Mouse (Mus musculus) forebrain, embryonic 14.5 days (tissue): ENCODE measurements at regions not wholly inside any gene's neighbourhood (a gene's known extent, or its start where the extent isn't known, plus 50 kb on each side); places are given as distances from the start of the nearest gene placed in this dataset.

Source experiments
- ATAC-seq: fragments of 200-750 bp; cut with Nextera tagmentation; 2 replicates; pipeline ENCODE4 v1.8.0; 2017; ENCODE audit warnings: mild to moderate bottlenecking, moderate library complexity
- DNase-seq: peaks from one replicate; pipeline ENCODE4 v3.0.0-alpha.2; 2015; ENCODE audit warnings: low spot score
- H3K27ac ChIP-seq: fragments of 300-500 bp; sonication (generic); 2 replicates; pipeline ENCODE4 v1.5.1; 2014; ENCODE audit warnings: low read depth, mild to moderate bottlenecking, control low read depth, low read length, moderate library complexity
- H3K27me3 ChIP-seq: fragments of 300-500 bp; sonication (generic); replicated peaks from 2 replicates; pipeline ENCODE4 v1.6.1; 2014; ENCODE audit warnings: low read length, control low read depth, mixed read lengths; ENCODE audit not compliant: control insufficient read depth, insufficient read depth
- H3K36me3 ChIP-seq: fragments of 300-500 bp; sonication (generic); 2 replicates; pipeline ENCODE4 v1.6.1; 2014; ENCODE audit warnings: low read length, control low read depth; ENCODE audit not compliant: control insufficient read depth, insufficient read depth
- H3K4me1 ChIP-seq: fragments of 300-500 bp; sonication (generic); 2 replicates; pipeline ENCODE4 v1.6.1; 2014; ENCODE audit warnings: antibody characterized with exemption, low read length, control low read depth; ENCODE audit not compliant: control insufficient read depth, insufficient read depth
- H3K4me2 ChIP-seq: fragments of 300-500 bp; sonication (generic); 2 replicates; pipeline ENCODE4 v1.6.1; 2014; ENCODE audit warnings: mild to moderate bottlenecking, control low read depth, low read length
- H3K4me3 ChIP-seq: fragments of 300-500 bp; sonication (generic); 2 replicates; pipeline ENCODE4 v1.5.1; 2014; ENCODE audit warnings: low read depth, low read length, control low read depth
- H3K9ac ChIP-seq: fragments of 300-500 bp; sonication (generic); 2 replicates; pipeline ENCODE4 v1.6.1; 2014; ENCODE audit warnings: mild to moderate bottlenecking, low read length, control low read depth, moderate library complexity
- H3K9me3 ChIP-seq: fragments of 300-500 bp; sonication (generic); replicated peaks from 2 replicates; pipeline ENCODE4 v1.6.1; 2016; ENCODE audit warnings: low read length, control low read depth, mixed read lengths; ENCODE audit not compliant: control insufficient read depth
- WGBS: fragments of 180-500 bp; shearing (Covaris S2); extraction: QIAGEN DNeasy Blood & Tissue Kit; methylation state at CpG from one replicate; pipeline ENCODE4 v1.1.7; 2014; 5-methylcytosine and 5-hydroxymethylcytosine counted together

DNA sequence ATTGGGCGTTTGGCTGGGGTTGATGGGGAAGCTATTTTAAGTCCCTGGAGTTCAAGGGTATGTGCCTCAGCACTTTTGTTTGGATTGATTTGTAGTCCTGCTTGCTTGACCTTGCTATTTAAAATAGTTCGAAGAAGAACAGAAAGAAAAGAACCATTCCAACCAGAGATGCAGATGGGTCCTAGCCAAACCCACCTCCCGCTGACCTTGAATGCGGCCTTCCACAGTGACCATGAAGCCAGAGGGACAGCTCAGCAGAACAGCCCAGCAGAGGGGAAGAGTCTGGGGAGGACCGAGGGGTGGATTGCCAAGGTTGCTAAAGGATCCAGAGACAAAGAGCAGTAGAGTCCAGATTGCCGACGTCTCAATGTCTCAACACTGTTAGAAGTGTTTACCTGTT lies 76.6 kb upstream of the Zfp618 start:
- DNase-seq: no peak
- Histone ChIP-seq H3K9me3 (no peaks in the 10 kb centered on the region), H3K9ac (no peak overlapping the region), H3K27me3 (no peaks in the 10 kb centered on the region), H3K36me3 (no peaks in the 10 kb centered on the region), H3K4me1 (no peaks in the 10 kb centered on the region), H3K27ac (no peak overlapping the region), H3K4me2 (no peak overlapping the region), H3K4me3 (no peak overlapping the region)
- no peak for ATAC-seq
- WGBS: 89% methylated on average over 7 of the region's 7 CpGs

DNA sequence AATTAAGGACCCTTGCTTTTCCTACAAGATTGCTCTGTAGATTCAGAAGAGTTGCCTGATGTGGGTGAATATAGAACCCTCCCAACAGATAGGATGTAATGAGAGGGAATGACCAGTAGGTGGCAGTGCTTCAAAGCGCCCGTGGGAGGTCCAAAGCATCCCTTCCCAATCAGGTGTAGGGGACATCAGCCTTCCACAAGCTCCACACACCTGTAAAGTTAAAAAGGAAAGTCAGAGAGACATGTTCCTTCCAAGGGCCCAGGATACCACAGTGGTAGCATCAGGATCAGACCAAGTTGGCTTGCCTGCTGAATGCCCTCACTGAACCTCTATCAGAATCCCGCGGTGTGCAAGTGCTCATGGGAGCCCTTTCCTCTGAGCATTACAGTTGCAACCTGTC lies 75.7 kb upstream of the Zfp618 start:
- WGBS: 41% methylated on average over 4 of the region's 4 CpGs
- no peaks in the 10 kb centered on the region for H3K9me3 ChIP-seq
- no peak overlapping the region for H3K27ac ChIP-seq
- no peaks in the 10 kb centered on the region for H3K4me1 ChIP-seq
- H3K36me3 ChIP-seq: no peaks in the 10 kb centered on the region
- no peak overlapping the region for H3K4me3 ChIP-seq
- peak; percentile 53 for DNase-seq
- peak; percentile 42; the same call in 1 of the 2 replicates for ATAC-seq
- no peaks in the 10 kb centered on the region for H3K27me3 ChIP-seq
- no peak overlapping the region for H3K9ac ChIP-seq
- H3K4me2 ChIP-seq: no peak overlapping the region

DNA sequence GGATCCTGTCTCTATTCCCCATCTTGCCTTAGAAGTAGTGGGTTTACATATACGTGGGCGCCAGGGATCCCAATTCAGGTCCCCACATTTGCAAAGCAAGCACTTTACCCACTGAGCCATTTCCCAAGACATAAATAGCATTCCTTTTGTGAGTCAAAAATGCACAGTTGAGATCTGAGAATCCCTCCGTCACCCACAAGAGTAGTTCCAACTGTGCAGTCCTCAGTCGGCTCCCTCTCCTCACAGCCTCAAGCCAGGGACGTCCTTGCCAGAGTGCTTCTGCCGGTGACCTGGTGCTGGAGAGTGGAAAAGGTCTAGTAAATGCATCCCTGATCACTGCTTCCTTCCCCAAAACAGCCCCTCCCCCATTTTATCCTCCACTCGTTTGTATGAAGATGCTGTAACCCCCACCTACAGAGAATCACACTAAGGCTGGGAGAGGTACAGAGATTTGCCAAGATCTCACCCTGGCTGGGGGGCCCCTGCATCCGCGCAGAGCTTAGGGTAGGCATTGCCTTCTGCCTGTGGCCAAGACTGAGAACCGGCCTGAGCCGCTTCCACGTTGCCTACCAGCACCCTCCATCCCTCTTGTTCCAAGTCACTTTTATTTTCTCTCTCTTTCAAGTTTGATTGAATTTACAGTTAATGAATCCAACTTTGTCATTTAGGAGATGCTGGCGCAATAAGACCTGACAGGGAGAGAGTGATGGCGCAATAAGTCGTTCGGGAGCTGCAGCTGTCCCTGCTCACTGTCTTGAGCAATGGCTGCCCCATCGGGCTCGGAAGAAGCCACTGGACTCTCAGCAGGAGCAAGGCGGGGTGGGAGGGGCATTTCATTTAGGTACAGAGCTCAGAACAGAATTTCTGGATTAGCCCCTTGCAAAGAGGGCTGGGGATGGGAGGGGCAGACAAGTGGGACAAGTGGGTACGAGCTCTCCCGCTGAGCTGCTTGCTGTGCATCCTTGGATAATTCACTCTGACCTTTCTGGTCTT lies 74.5 kb upstream of the Zfp618 start:
- WGBS: 50% methylated on average over 21 of the region's 21 CpGs
- DNase-seq: no peak
- H3K4me2 ChIP-seq: no peak overlapping the region

DNA sequence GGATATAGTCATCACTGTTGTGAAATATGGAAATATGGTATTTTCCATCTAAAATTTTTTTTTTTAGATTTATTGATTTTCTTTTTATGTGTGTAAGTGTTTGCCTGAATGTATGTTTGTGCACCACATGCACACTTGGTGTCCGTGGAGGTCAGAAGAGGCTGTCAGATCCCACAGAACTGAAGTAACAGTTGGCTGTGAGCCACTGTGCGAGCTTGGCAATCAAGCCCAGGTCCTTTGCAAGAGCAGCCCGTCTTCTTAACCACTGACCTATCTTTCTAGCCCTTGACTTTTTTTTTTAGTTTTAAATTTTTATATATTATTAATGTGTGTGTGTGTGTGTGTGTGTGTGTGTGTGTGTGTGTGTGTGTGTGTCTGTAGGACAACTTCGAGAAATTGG lies 52.5 kb upstream of the Zfp618 start:
- WGBS: 82% methylated on average over 4 of the region's 4 CpGs
- ATAC-seq: no peak
- Histone ChIP-seq H3K27me3 (no peaks in the 10 kb centered on the region), H3K27ac (no peak overlapping the region), H3K9ac (no peak overlapping the region), H3K4me3 (no peak overlapping the region), H3K36me3 (no peaks in the 10 kb centered on the region), H3K4me1 (no peaks in the 10 kb centered on the region), H3K9me3 (no peaks in the 10 kb centered on the region), H3K4me2 (no peak overlapping the region)
- no peak for DNase-seq

More for the DNA sequence above, 74.5 kb upstream of the Zfp618 start:
- no peaks in the 10 kb centered on the region for H3K27me3 ChIP-seq
- no peak for ATAC-seq
- no peak overlapping the region for H3K9ac ChIP-seq
- H3K36me3 ChIP-seq: no peaks in the 10 kb centered on the region
- no peaks in the 10 kb centered on the region for H3K9me3 ChIP-seq
- no peak overlapping the region for H3K4me3 ChIP-seq
- no peaks in the 10 kb centered on the region for H3K4me1 ChIP-seq
- no peak overlapping the region for H3K27ac ChIP-seq
